Mouse (Mus musculus): ENCODE measurements around the gene Gm49369.
A peak's percentile ranks its signal among the peaks of the same experiment; 100 is the strongest.

- TF ChIP-seq EP300 (IDR thresholded peaks at IDR 0.05; ENCODE audit: low read depth) (no peak), CTCF (IDR thresholded peaks at IDR 0.05; ENCODE audit: low read depth) (peak; percentile 71)
These were observed 43.3 kb upstream of the Gm49369 start for GRCm38 (mm10) chr7:142425641-142426213.
